Mouse (Mus musculus): ENCODE measurements around the gene Zfp276.

Zfp276 gene

DNA sequence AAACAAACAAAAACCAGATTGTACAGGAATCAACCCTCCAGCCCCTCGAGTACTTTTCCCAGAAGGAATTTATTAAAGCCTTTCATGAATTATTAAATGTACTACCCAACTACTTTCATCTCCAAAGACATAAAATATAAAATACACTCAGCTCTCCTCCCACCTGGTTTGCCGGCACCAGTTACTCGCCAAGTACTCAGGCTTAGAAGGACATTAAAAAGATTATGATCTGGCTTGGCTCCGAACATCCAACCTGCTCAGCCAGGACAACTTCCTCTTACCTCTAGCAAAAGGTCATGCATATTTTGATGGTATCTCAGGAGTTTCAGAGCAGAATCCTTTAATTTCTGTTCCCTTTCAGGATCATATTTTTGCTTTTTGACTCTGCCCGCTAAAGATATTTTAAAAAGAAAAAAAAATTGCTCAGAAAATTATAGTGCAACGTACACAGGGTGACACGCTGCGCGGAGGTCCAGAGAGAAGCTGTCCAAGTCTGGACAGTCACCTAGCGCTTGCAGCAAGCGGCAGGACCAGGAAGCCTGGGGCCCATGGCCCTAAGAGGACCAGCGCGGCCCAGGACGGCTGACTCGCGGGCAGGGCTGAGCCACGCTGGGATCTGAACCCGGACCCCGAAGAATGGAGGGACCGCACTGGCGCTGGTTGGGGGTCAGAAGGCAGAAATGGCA is 63.9 kb downstream of the Zfp276 start:
- no peak for TF ChIP-seq GATA4 (IDR thresholded peaks at IDR 0.05; ENCODE audit: insufficient replicate concordance, low read length)

- no peak for TF ChIP-seq GATA4 (IDR thresholded peaks at IDR 0.05; ENCODE audit: insufficient replicate concordance, low read length)
Measured at GRCm38 (mm10) chr8:123318467-123318911, 64.5 kb downstream of the Zfp276 start, which contains the start of gene Fanca. TSS of gene Fanca (minus strand) at chr8:123318576.

Data from liver, adult (tissue).